Mouse (Mus musculus) kidney, adult 2 months (tissue): ENCODE measurements around the gene Bgn. TPM values are rescaled to one million over a fixed set of nuclear protein-coding genes. Genes with fewer than 3 reads are reported as not detected.

Source experiments
- DNase-seq: peaks from one replicate; pipeline ENCODE4 v3.0.0; 2021
- H3K27ac ChIP-seq: fragments of 200-500 bp; 2 replicates; pipeline ENCODE4 v1.5.1; 2012; ENCODE audit warnings: low read depth, low read length, control low read depth, inconsistent platforms; ENCODE audit not compliant: insufficient read depth
- H3K27me3 ChIP-seq: fragments of 200-500 bp; replicated peaks from 2 replicates; pipeline ENCODE4 v1.6.1; 2012; ENCODE audit warnings: mild to moderate bottlenecking, moderate library complexity, low read length, inconsistent platforms; ENCODE audit not compliant: control insufficient read depth, insufficient read depth
- H3K36me3 ChIP-seq: fragments of 200-500 bp; 2 replicates; pipeline ENCODE4 v1.6.1; 2012; ENCODE audit warnings: mild to moderate bottlenecking, moderate library complexity, low read length, inconsistent platforms; ENCODE audit not compliant: control insufficient read depth, insufficient read depth
- H3K4me1 ChIP-seq: fragments of 200-500 bp; 2 replicates; pipeline ENCODE4 v1.6.1; 2011; ENCODE audit warnings: low read length; ENCODE audit not compliant: control insufficient read depth, insufficient read depth
- H3K4me3 ChIP-seq: fragments of 200-500 bp; 2 replicates; pipeline ENCODE4 v1.5.1; 2011; ENCODE audit warnings: mild to moderate bottlenecking, low read depth, low read length, control low read depth; ENCODE audit not compliant: insufficient read depth
- CTCF ChIP-seq: fragments of 200-500 bp; conservative IDR thresholded peaks from 2 replicates; pipeline ENCODE4 v1.5.1; 2011; ENCODE audit warnings: low read depth, mild to moderate bottlenecking, control low read depth, low read length, moderate library complexity, mixed read lengths; ENCODE audit not compliant: insufficient read depth, insufficient read length
- POLR2A ChIP-seq: fragments of 200-500 bp; IDR thresholded peaks from one replicate; pipeline ENCODE4 v1.6.1; 2011; ENCODE audit warnings: low read depth, low read length, control low read depth
- WGBS: fragments of 180-500 bp; shearing (Covaris S2); methylation state at CpG from one replicate; pipeline ENCODE4 v1.1.7; 2018; 5-methylcytosine and 5-hydroxymethylcytosine counted together
- polyA plus RNA-seq: library from polyadenylated mRNA; depleted of rRNA; stranded (reverse); fragments of >200 nt; gene quantifications from 2 replicates; pipeline ENCODE4 v1.2.3, GENCODE M21; 2012; rRNA removed

Gene Bgn
- 277 and 333 TPM in 2 replicates for polyA plus RNA-seq

GRCm38 (mm10) chrX:73483484-73483810 lies at the start of gene Bgn:
Bgn (plus strand) TSS chrX:73483602.
- DNase-seq, result peak; percentile 15
- Histone ChIP-seq H3K4me1 (no peaks in the 10 kb centered on the region), H3K36me3 (no peaks in the 10 kb centered on the region), H3K27ac (peak within 1 kb of the TSS; percentile 78), H3K27me3 (no peaks in the 10 kb centered on the region), H3K4me3 (peak within 1 kb of the TSS; percentile 76)
- WGBS, result 13% methylated on average over 13 of the region's 14 CpGs
- peak; percentile 67 for TF ChIP-seq POLR2A
- TF ChIP-seq CTCF, result no peak

GRCm38 (mm10) chrX:73435252-73435651 lies 48.1 kb upstream of the Bgn start, which contains the start of gene Trex2:
Trex2 (minus strand) TSS chrX:73435344.
- TF ChIP-seq POLR2A (no peak), CTCF (no peak)
- Histone ChIP-seq H3K36me3 (no peaks in the 10 kb centered on the region), H3K27ac (no peak within 1 kb of the TSS), H3K27me3 (no peaks in the 10 kb centered on the region), H3K4me3 (no peak within 1 kb of the TSS), H3K4me1 (no peaks in the 10 kb centered on the region)
- 84% methylated on average over 11 of the region's 11 CpGs for WGBS
- DNase-seq, result no peak

DNA sequence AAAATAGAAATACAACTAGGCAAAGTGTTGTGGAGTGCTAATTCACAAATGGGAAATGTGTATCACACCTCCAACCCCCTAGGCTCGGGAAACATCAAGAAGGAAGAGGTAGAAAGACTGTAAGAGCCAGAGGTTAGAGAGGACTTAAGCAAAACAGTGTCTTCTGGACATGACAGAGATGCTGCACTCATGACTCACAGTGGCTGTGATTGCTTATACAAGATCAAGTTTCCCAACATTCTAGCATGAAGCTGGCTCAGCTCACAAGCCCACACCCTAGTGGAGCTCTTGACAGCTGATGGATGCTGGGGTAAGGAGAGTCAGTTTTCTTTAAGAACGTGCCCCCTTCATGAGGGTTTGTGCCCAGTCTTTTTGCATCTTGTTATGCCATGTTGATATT lies 42.0 kb upstream of the Bgn start:
- TF ChIP-seq POLR2A, result no peak
- TF ChIP-seq CTCF, result no peak
- no peaks in the 10 kb centered on the region for H3K27me3 ChIP-seq
- H3K4me3 ChIP-seq, result no peak overlapping the region
- no peaks in the 10 kb centered on the region for H3K36me3 ChIP-seq
- no peaks in the 10 kb centered on the region for H3K4me1 ChIP-seq
- no peak for DNase-seq
- 66% methylated on average over 2 of the region's 2 CpGs for WGBS
- H3K27ac ChIP-seq, result no peak overlapping the region

GRCm38 (mm10) chrX:73451949-73452348 lies 31.5 kb upstream of the Bgn start:
- no peak overlapping the region for H3K27ac ChIP-seq
- no peaks in the 10 kb centered on the region for H3K4me1 ChIP-seq
- H3K27me3 ChIP-seq, result no peaks in the 10 kb centered on the region
- TF ChIP-seq POLR2A (no peak), CTCF (peak; percentile 76)
- no peaks in the 10 kb centered on the region for H3K36me3 ChIP-seq
- WGBS, result 26% methylated on average over 2 of the region's 2 CpGs
- peak; percentile 55 for DNase-seq
- H3K4me3 ChIP-seq, result no peak overlapping the region

DNA sequence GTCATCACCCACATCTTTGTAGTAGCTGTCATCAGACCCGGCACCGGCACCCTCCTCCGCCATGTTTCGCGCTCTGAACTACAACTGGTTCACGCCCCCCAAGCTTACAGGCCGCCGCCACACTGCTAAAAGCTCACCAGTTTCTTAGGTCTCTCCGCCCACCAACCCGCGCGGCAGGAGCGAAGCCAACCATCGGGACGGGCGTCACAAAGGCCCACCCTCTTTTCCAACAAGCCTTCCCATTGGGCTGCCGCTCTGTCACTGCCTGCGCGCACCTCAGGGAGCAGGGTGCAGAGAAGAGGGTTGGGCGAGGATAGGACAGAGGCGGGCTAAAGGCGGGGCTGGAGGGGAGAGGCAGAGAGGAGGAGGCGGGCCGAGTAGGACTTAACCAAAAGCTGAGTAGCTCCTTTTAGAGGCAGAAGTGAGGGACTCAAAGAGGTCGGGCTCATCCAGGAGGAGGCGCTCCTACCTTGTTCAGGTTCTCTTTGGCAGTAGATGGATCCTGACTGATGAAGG lies 24.5 kb upstream of the Bgn start, which contains the start of gene Haus7:
Haus7 (minus strand) TSS at position 168 of the 516 bp plus-strand sequence.
- no peaks in the 10 kb centered on the region for H3K27me3 ChIP-seq
- peak within 1 kb of the TSS; percentile 73 for H3K4me3 ChIP-seq
- under 1% methylated on average over 25 of the region's 26 CpGs for WGBS
- H3K27ac ChIP-seq, result peak within 1 kb of the TSS; percentile 39; the same call in 1 of the 2 replicates
- peak; percentile 68 for TF ChIP-seq CTCF
- TF ChIP-seq POLR2A, result no peak
- DNase-seq, result peak; percentile 96
- H3K36me3 ChIP-seq, result no peaks in the 10 kb centered on the region
- peaks cover 3% of the 10 kb centered on the region; the same call in 1 of the 2 replicates for H3K4me1 ChIP-seq

DNA sequence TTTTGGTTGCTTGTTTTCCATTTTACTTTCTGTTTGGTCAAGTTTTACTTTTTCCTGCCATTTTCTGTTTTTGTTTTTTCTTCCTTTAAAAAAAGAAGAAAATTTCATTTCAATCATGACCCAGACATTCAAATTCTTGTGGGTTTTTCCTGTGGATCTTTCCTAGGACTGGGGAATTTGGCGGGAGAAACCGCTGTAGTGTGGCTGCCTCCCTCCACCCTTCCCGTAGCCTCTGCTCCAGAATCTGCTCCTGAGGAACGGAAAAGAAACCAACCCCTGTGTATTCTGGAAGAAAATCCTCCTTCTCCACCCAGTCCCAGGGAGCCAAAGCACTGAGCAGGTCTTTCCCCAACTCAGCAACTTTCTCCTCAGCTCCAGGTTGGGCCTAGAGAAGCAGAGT lies 22.6 kb upstream of the Bgn start:
- 59% methylated on average over 4 of the region's 4 CpGs for WGBS

GRCm38 (mm10) chrX:73465483-73466186 lies 17.8 kb upstream of the Bgn start:
- WGBS, result 58% methylated on average over 9 of the region's 9 CpGs
- peak; percentile 28 for DNase-seq
- TF ChIP-seq CTCF (no peak), POLR2A (no peak)

More for the DNA sequence above, 22.6 kb upstream of the Bgn start:
- TF ChIP-seq CTCF (no peak), POLR2A (no peak)
- no peak overlapping the region for H3K27ac ChIP-seq
- H3K27me3 ChIP-seq, result no peaks in the 10 kb centered on the region
- no peaks in the 10 kb centered on the region for H3K36me3 ChIP-seq
- no peak overlapping the region for H3K4me3 ChIP-seq
- H3K4me1 ChIP-seq, result peaks cover 7% of the 10 kb centered on the region; the same call in 1 of the 2 replicates
- no peak for DNase-seq

More at GRCm38 (mm10) chrX:73465483-73466186, 17.8 kb upstream of the Bgn start:
- Histone ChIP-seq H3K4me3 (no peak overlapping the region), H3K4me1 (0 out of 2 replicates have a peak, but pooled peaks cover 4% of the 10 kb centered on the region), H3K36me3 (no peaks in the 10 kb centered on the region), H3K27me3 (no peaks in the 10 kb centered on the region), H3K27ac (no peak overlapping the region; the same call in 1 of the 2 replicates)
